Mouse (Mus musculus) myocyte (in vitro differentiated cells): ENCODE results near the gene Ccdc40. TPM values are rescaled to one million over a fixed set of nuclear protein-coding genes. Genes with fewer than 3 reads are reported as not detected.

Source experiments
- H3K27me3 ChIP-seq: one replicate; pipeline ENCODE4 v1.6.1; 2011; ENCODE audit not compliant: control insufficient read depth, insufficient read depth, insufficient read length
- H3K36me3 ChIP-seq: one replicate; pipeline ENCODE4 v1.6.1; 2011; ENCODE audit not compliant: control insufficient read depth, insufficient read depth
- H3K4me2 ChIP-seq: one replicate; pipeline ENCODE4 v1.6.1; 2011; ENCODE audit warnings: low read depth, control low read depth
- H3K4me3 ChIP-seq: one replicate; pipeline ENCODE4 v1.5.1; 2011; ENCODE audit warnings: mild to moderate bottlenecking, control low read depth, moderate library complexity
- H3K79me2 ChIP-seq: one replicate; pipeline ENCODE4 v1.6.1; 2011; ENCODE audit not compliant: control insufficient read depth, insufficient read depth
- H3ac ChIP-seq: one replicate; pipeline ENCODE4 v1.6.1; 2011; ENCODE audit not compliant: control insufficient read depth, insufficient read length
- CEBPB ChIP-seq: IDR thresholded peaks from 2 replicates; pipeline ENCODE4 v1.6.1; 2011; ENCODE audit warnings: mild to moderate bottlenecking, moderate library complexity; ENCODE audit not compliant: poor library complexity, insufficient read depth, severe bottlenecking
- E2F4 ChIP-seq: IDR thresholded peaks from one replicate; pipeline ENCODE4 v1.6.1; 2011; ENCODE audit warnings: mild to moderate bottlenecking, control low read depth, moderate library complexity; ENCODE audit not compliant: insufficient read depth
- MAX ChIP-seq: IDR thresholded peaks from one replicate; pipeline ENCODE4 v1.6.1; 2011; ENCODE audit warnings: low read depth, mild to moderate bottlenecking, control low read depth
- MYOD1 ChIP-seq, 3 experiments: IDR thresholded peaks; one replicate each; pipeline ENCODE4 v1.6.1; 2011; ENCODE audit warnings: control low read depth in 2 of 3, low read depth in 2 of 3, mild to moderate bottlenecking in 2 of 3, moderate library complexity in 1 of 3; ENCODE audit not compliant: insufficient read length in 2 of 3, control insufficient read depth in 1 of 3
- MYOG ChIP-seq, 3 experiments: IDR thresholded peaks; one replicate each; pipeline ENCODE4 v1.6.1; 2011; ENCODE audit warnings: control low read depth in 2 of 3, low read depth in 2 of 3, mild to moderate bottlenecking in 2 of 3; ENCODE audit not compliant: insufficient read length in 2 of 3, control insufficient read depth in 1 of 3, insufficient read depth in 1 of 3
- POLR2A ChIP-seq: IDR thresholded peaks from one replicate; pipeline ENCODE4 v1.6.1; 2011; ENCODE audit warnings: low read depth, mild to moderate bottlenecking, control low read depth, moderate library complexity; ENCODE audit not compliant: insufficient read length
- POLR2AphosphoS2 ChIP-seq: IDR thresholded peaks from one replicate; pipeline ENCODE4 v1.6.1; 2011; ENCODE audit warnings: low read depth, control low read depth; ENCODE audit not compliant: insufficient read length
- REST ChIP-seq: IDR thresholded peaks from one replicate; pipeline ENCODE4 v1.6.1; 2011; ENCODE audit warnings: mild to moderate bottlenecking, control low read depth, moderate library complexity; ENCODE audit not compliant: insufficient read depth, insufficient read length
- SRF ChIP-seq: IDR thresholded peaks from one replicate; pipeline ENCODE4 v1.6.1; 2011; ENCODE audit warnings: low read depth; ENCODE audit not compliant: control insufficient read depth, insufficient read length
- TCF12 ChIP-seq: IDR thresholded peaks from one replicate; pipeline ENCODE4 v1.6.1; 2011; ENCODE audit warnings: mild to moderate bottlenecking, control low read depth; ENCODE audit not compliant: poor library complexity, insufficient read depth, severe bottlenecking
- TCF3 ChIP-seq: IDR thresholded peaks from one replicate; pipeline ENCODE4 v1.6.1; 2011; ENCODE audit warnings: low read depth, control low read depth; ENCODE audit not compliant: insufficient read length
- USF1 ChIP-seq: IDR thresholded peaks from one replicate; pipeline ENCODE4 v1.6.1; 2011; ENCODE audit warnings: low read depth, mild to moderate bottlenecking, control low read depth, moderate library complexity
- polyA plus RNA-seq: library from polyadenylated mRNA; unstranded; fragments of >200 nt; fragmentation: generic; extraction: Trizol; gene quantifications from one replicate; pipeline ENCODE4 v1.2.1, GENCODE M21; 2012; ENCODE audit warnings: missing spikeins

Ccdc40 gene
- polyA plus RNA-seq, 1 experiment, result 0.07 TPM

GRCm38 (mm10) chr11:119235596-119235995 lies 7.2 kb downstream of the Ccdc40 start:
- Histone ChIP-seq H3K79me2 (no peaks in the 10 kb centered on the region), H3K4me2 (no peak overlapping the region), H3K27me3 (peaks cover 21% of the 10 kb centered on the region), H3ac (no peak overlapping the region), H3K4me3 (no peak overlapping the region), H3K36me3 (no peaks in the 10 kb centered on the region)
- no peak for TF ChIP-seq MYOD1 (IDR thresholded peaks at IDR 0.05; ENCODE audit: control insufficient read depth in 1 of 3, insufficient read length in 2 of 3, low read depth in 2 of 3)
- no peak for TF ChIP-seq MYOG (IDR thresholded peaks at IDR 0.05; ENCODE audit: control insufficient read depth in 1 of 3, insufficient read depth in 1 of 3, insufficient read length in 2 of 3, low read depth in 2 of 3)
- TF ChIP-seq MAX, result no peak
- no peak for TF ChIP-seq USF1
- no peak for TF ChIP-seq TCF3
- no peak for TF ChIP-seq POLR2A

- Histone ChIP-seq H3ac (no peak overlapping the region), H3K27me3 (peaks cover 14% of the 10 kb centered on the region), H3K79me2 (no peaks in the 10 kb centered on the region), H3K36me3 (no peaks in the 10 kb centered on the region), H3K4me2 (no peak overlapping the region), H3K4me3 (no peak overlapping the region)
- no peak for TF ChIP-seq MAX
- no peak for TF ChIP-seq SRF
- no peak for TF ChIP-seq E2F4
- no peak for TF ChIP-seq MYOG (IDR thresholded peaks at IDR 0.05; ENCODE audit: control insufficient read depth in 1 of 3, insufficient read depth in 1 of 3, insufficient read length in 2 of 3, low read depth in 2 of 3)
- no peak for TF ChIP-seq REST
- TF ChIP-seq POLR2AphosphoS2, result no peak
- TF ChIP-seq MYOD1 (IDR thresholded peaks at IDR 0.05; ENCODE audit: control insufficient read depth in 1 of 3, insufficient read length in 2 of 3, low read depth in 2 of 3), result no peak
- no peak for TF ChIP-seq POLR2A
- TF ChIP-seq TCF12, result no peak
- TF ChIP-seq CEBPB, result no peak
- TF ChIP-seq USF1, result no peak
- TF ChIP-seq TCF3, result no peak
Measured at GRCm38 (mm10) chr11:119236354-119236753, 8.0 kb downstream of the Ccdc40 start.

GRCm38 (mm10) chr11:119237007-119237406 lies 8.6 kb downstream of the Ccdc40 start:
- TF ChIP-seq TCF3 (no peak), E2F4 (no peak), REST (no peak), MYOG (IDR thresholded peaks at IDR 0.05; ENCODE audit: control insufficient read depth in 1 of 3, insufficient read depth in 1 of 3, insufficient read length in 2 of 3, low read depth in 2 of 3) (no peak), CEBPB (no peak), POLR2AphosphoS2 (no peak), TCF12 (no peak), USF1 (no peak), MAX (no peak), SRF (no peak), POLR2A (no peak), MYOD1 (IDR thresholded peaks at IDR 0.05; ENCODE audit: control insufficient read depth in 1 of 3, insufficient read length in 2 of 3, low read depth in 2 of 3) (no peak)
- Histone ChIP-seq H3K27me3 (peaks cover 15% of the 10 kb centered on the region), H3K4me2 (no peak overlapping the region), H3K36me3 (no peaks in the 10 kb centered on the region), H3ac (no peak overlapping the region), H3K4me3 (no peak overlapping the region), H3K79me2 (no peaks in the 10 kb centered on the region)

GRCm38 (mm10) chr11:119237568-119238304 lies 9.4 kb downstream of the Ccdc40 start:
- H3K79me2 ChIP-seq, result no peaks in the 10 kb centered on the region
- H3K4me2 ChIP-seq, result no peak overlapping the region
- no peaks in the 10 kb centered on the region for H3K36me3 ChIP-seq
- peaks cover 22% of the 10 kb centered on the region for H3K27me3 ChIP-seq
- no peak for TF ChIP-seq MYOD1 (IDR thresholded peaks at IDR 0.05; ENCODE audit: control insufficient read depth in 1 of 3, insufficient read length in 2 of 3, low read depth in 2 of 3)
- TF ChIP-seq SRF, result no peak
- TF ChIP-seq MYOG (IDR thresholded peaks at IDR 0.05; ENCODE audit: control insufficient read depth in 1 of 3, insufficient read depth in 1 of 3, insufficient read length in 2 of 3, low read depth in 2 of 3), result no peak
- no peak for TF ChIP-seq CEBPB
- TF ChIP-seq POLR2A, result no peak
- no peak for TF ChIP-seq MAX
- TF ChIP-seq E2F4, result no peak
- TF ChIP-seq TCF3, result no peak
- no peak for TF ChIP-seq USF1
- TF ChIP-seq POLR2AphosphoS2, result no peak
- TF ChIP-seq REST, result no peak
- TF ChIP-seq TCF12, result no peak
- H3K4me3 ChIP-seq, result no peak overlapping the region
- no peak overlapping the region for H3ac ChIP-seq

GRCm38 (mm10) chr11:119238305-119238721 lies 9.9 kb downstream of the Ccdc40 start:
- no peaks in the 10 kb centered on the region for H3K36me3 ChIP-seq
- H3ac ChIP-seq, result no peak overlapping the region
- no peak for TF ChIP-seq SRF
- no peak for TF ChIP-seq CEBPB
- TF ChIP-seq POLR2A, result no peak
- no peak for TF ChIP-seq E2F4
- TF ChIP-seq TCF3, result no peak
- TF ChIP-seq POLR2AphosphoS2, result no peak
- TF ChIP-seq MYOD1 (IDR thresholded peaks at IDR 0.05; ENCODE audit: control insufficient read depth in 1 of 3, insufficient read length in 2 of 3, low read depth in 2 of 3), result no peak
- TF ChIP-seq USF1, result no peak
- no peak for TF ChIP-seq MAX
- no peak overlapping the region for H3K4me3 ChIP-seq
- H3K27me3 ChIP-seq, result peaks cover 28% of the 10 kb centered on the region
- H3K4me2 ChIP-seq, result no peak overlapping the region
- H3K79me2 ChIP-seq, result no peaks in the 10 kb centered on the region
